In the genomic region with DNA sequence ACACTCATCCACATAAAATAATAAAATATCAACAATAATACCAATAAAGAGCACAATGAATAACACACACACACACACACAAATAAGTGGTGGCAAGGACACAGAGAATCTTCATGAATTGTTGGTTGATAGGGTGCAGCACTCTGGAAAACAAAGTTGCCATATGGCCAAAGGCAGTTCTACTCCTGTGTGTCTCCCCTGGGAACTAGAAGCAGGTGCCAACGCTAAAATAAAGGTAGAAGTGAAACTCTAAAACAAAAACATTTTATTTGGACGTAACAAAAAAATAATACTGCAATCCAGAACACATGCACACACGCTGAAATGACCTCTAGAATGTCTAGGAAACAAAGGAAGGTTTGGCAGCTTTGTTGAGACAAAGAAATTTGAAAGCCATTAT, we compare ENCODE assay signal across 18 mouse cellular contexts.
DNase-seq lines count a peak whose midpoint lies in the region; ATAC-seq and TF ChIP-seq lines count a peak whose summit lies in the region.
"Had no signal": no experiment of that assay in that cellular context is flagged by ENCODE, and none has a peak within 500 bp of the region (broad histone marks: within the 10 kb centered on the region; RNA-seq: fewer than 3 reads in every experiment).

No protein-coding gene starts in this region.

- no peaks in the 10 kb centered on the region for H3K9me3 ChIP-seq in forebrain, postnatal 0 days (ENCODE audit: low read length)
- H3K9me3 ChIP-seq in forebrain, embryonic 14.5 days (replicated peaks; ENCODE audit: control insufficient read depth, low read length): no peaks in the 10 kb centered on the region
- H3K9me3 ChIP-seq in neural tube, embryonic 15.5 days (replicated peaks): no peaks in the 10 kb centered on the region
- H3K9me3 ChIP-seq: embryonic facial prominence, embryonic 12.5 days; heart, embryonic 12.5 days; hindbrain, embryonic 10.5 days had no signal

- no peak overlapping the region for H3K9ac ChIP-seq in forebrain, postnatal 0 days
- no peak overlapping the region for H3K9ac ChIP-seq in forebrain, embryonic 14.5 days (ENCODE audit: low read length)
- H3K9ac ChIP-seq in neural tube, embryonic 15.5 days (replicated peaks): no peak overlapping the region
- H3K9ac ChIP-seq: embryonic facial prominence, embryonic 12.5 days; heart, embryonic 12.5 days had no signal

- no peak for ATAC-seq in forebrain, postnatal 0 days
- no peak for ATAC-seq in forebrain, embryonic 14.5 days
- no peak for ATAC-seq in neural tube, embryonic 15.5 days (ENCODE audit: low FRiP score)
- ATAC-seq: activated CD4-positive, CD25-positive, alpha-beta regulatory T cell, adult 4 months; forebrain, embryonic 16.5 days; Patski had no signal

- H3K27me3 ChIP-seq in forebrain, postnatal 0 days (ENCODE audit: insufficient read depth, low read length): no peaks in the 10 kb centered on the region
- no peaks in the 10 kb centered on the region for H3K27me3 ChIP-seq in forebrain, embryonic 14.5 days (replicated peaks; ENCODE audit: control insufficient read depth, insufficient read depth, low read length)
- H3K27me3 ChIP-seq in neural tube, embryonic 15.5 days (replicated peaks): no peaks in the 10 kb centered on the region
- H3K27me3 ChIP-seq in splenic B cell, adult 2 months (ENCODE audit: control insufficient read depth, insufficient read depth, low read length, poor library complexity, severe bottlenecking): no peaks in the 10 kb centered on the region
- H3K27me3 ChIP-seq: embryonic facial prominence, embryonic 12.5 days; heart, embryonic 12.5 days; Patski had no signal

- WGBS in forebrain, postnatal 0 days: 43% methylated on average over 3 of the region's 3 CpGs
- 59% methylated on average over 3 of the region's 3 CpGs for WGBS in forebrain, embryonic 14.5 days
- WGBS in neural tube, embryonic 15.5 days: 59% methylated on average over 3 of the region's 3 CpGs

- DNase-seq in forebrain, postnatal 0 days: peak; percentile 25
- no peak for DNase-seq in forebrain, embryonic 14.5 days (ENCODE audit: low spot score)
- DNase-seq in layer of hippocampus, adult 2 months (ENCODE audit: low spot score in 2 of 2): no peak
- no peak for DNase-seq in layer of hippocampus, adult 8-10 months (ENCODE audit: low spot score in 2 of 2)
- no peak for DNase-seq in neural tube, embryonic 10.5 days (ENCODE audit: extremely low spot score, low spot score)
- DNase-seq in splenic B cell, adult 2 months (ENCODE audit: low read depth, low spot score): peak; percentile 53
- DNase-seq: adrenal gland, postnatal 14 days; cerebellum, adult 11-12 months; cerebellum, adult 9-10 months; cerebellum, postnatal 25 days; gastrocnemius, postnatal 14 days had no signal

- H3K36me3 ChIP-seq in forebrain, postnatal 0 days (ENCODE audit: insufficient read depth): no peaks in the 10 kb centered on the region
- peaks cover 4% of the 10 kb centered on the region; the same call in 1 of the 2 replicates for H3K36me3 ChIP-seq in forebrain, embryonic 14.5 days (ENCODE audit: control insufficient read depth, insufficient read depth, low read length)
- H3K36me3 ChIP-seq in neural tube, embryonic 15.5 days: no peaks in the 10 kb centered on the region
- peaks cover 7% of the 10 kb centered on the region; the same call in 1 of the 2 replicates for H3K36me3 ChIP-seq in splenic B cell, adult 2 months (ENCODE audit: control insufficient read depth, insufficient read depth, low read length, poor library complexity, severe bottlenecking)
- H3K36me3 ChIP-seq: embryonic facial prominence, embryonic 12.5 days had no signal

- H3K4me3 ChIP-seq in forebrain, postnatal 0 days (ENCODE audit: low read depth, low read length): no peak overlapping the region
- no peak overlapping the region for H3K4me3 ChIP-seq in forebrain, embryonic 14.5 days (ENCODE audit: low read depth, low read length)
- H3K4me3 ChIP-seq in layer of hippocampus, adult 2 months: no peak overlapping the region
- no peak overlapping the region for H3K4me3 ChIP-seq in neural tube, embryonic 15.5 days (replicated peaks)
- H3K4me3 ChIP-seq: embryonic facial prominence, embryonic 12.5 days; heart, embryonic 12.5 days; hindbrain, embryonic 10.5 days had no signal

- H3K4me1 ChIP-seq in forebrain, postnatal 0 days (ENCODE audit: insufficient read depth): peaks cover 4% of the 10 kb centered on the region
- H3K4me1 ChIP-seq in forebrain, embryonic 14.5 days (ENCODE audit: control insufficient read depth, insufficient read depth, low read length): 0 out of 2 replicates have a peak, but pooled peaks cover 2% of the 10 kb centered on the region
- H3K4me1 ChIP-seq in neural tube, embryonic 15.5 days: 0 out of 2 replicates have a peak, but pooled peaks cover 4% of the 10 kb centered on the region
- H3K4me1 ChIP-seq: embryonic facial prominence, embryonic 12.5 days; hindbrain, embryonic 10.5 days had no signal

- H3K4me2 ChIP-seq in forebrain, postnatal 0 days (ENCODE audit: low read depth): no peak overlapping the region
- no peak overlapping the region for H3K4me2 ChIP-seq in forebrain, embryonic 14.5 days (ENCODE audit: low read length)
- H3K4me2 ChIP-seq in neural tube, embryonic 15.5 days: no peak overlapping the region
- H3K4me2 ChIP-seq: embryonic facial prominence, embryonic 12.5 days; heart, embryonic 12.5 days had no signal

- TF ChIP-seq CTCF in forebrain, postnatal 0 days (IDR thresholded peaks at IDR 0.05; ENCODE audit: low read depth): no peak
- no peak for TF ChIP-seq CTCF in layer of hippocampus, adult 2 months (conservative IDR thresholded peaks at IDR 0.05)

- 0 out of 2 replicates have a peak overlapping the region, but pooled peaks have one; percentile 5 for H3K27ac ChIP-seq in forebrain, postnatal 0 days (ENCODE audit: low read depth, low read length)
- no peak overlapping the region for H3K27ac ChIP-seq in forebrain, embryonic 14.5 days (ENCODE audit: low read depth, low read length)
- H3K27ac ChIP-seq in layer of hippocampus, adult 2 months: peak overlapping the region; percentile 82
- 0 out of 2 replicates have a peak overlapping the region, but pooled peaks have one; percentile 23 for H3K27ac ChIP-seq in neural tube, embryonic 15.5 days (replicated peaks)
- H3K27ac ChIP-seq: embryonic facial prominence, embryonic 12.5 days; hindbrain, embryonic 10.5 days had no signal

Comparison
In these comparisons a context has a peak if more than half of its experiments do, and no peak if none do; other contexts are left out.
1. DNase-seq: peak in forebrain, postnatal 0 days (single experiment) and splenic B cell, adult 2 months (single experiment); none in forebrain, embryonic 14.5 days (single experiment), layer of hippocampus, adult 2 months (0 of 2), layer of hippocampus, adult 8-10 months (0 of 2) and neural tube, embryonic 10.5 days (single experiment).